Mouse (Mus musculus): ENCODE measurements around the gene Foxf2.

- TF ChIP-seq TAL1 (IDR thresholded peaks at IDR 0.05; ENCODE audit: low read length) (no peak), GATA1 (IDR thresholded peaks at IDR 0.05; ENCODE audit: low read length) (no peak)
Observed at GRCm38 (mm10) chr13:31618919-31619655, 6.5 kb upstream of the Foxf2 start.
